Mouse (Mus musculus) forebrain, embryonic 11.5 days (tissue): Measurements from ENCODE around the gene 4930595D18Rik. TPM values are rescaled to one million over a fixed set of nuclear protein-coding genes. Genes with fewer than 3 reads are reported as not detected.

Experiments used
- ATAC-seq: fragments of 200-750 bp; cut with Nextera tagmentation; replicated peaks from 2 replicates; pipeline ENCODE4 v1.8.0; 2017; ENCODE audit warnings: moderate TSS enrichment; ENCODE audit not compliant: low FRiP score
- DNase-seq: peaks from one replicate; pipeline ENCODE4 v3.0.0-alpha.2; 2017; ENCODE audit warnings: low spot score
- H3K27ac ChIP-seq: fragments of 300-500 bp; sonication (generic); 2 replicates; pipeline ENCODE4 v1.5.1; 2014; ENCODE audit warnings: low read depth, low read length
- H3K27me3 ChIP-seq: fragments of 300-500 bp; sonication (generic); 2 replicates; pipeline ENCODE4 v1.6.1; 2014; ENCODE audit warnings: mild to moderate bottlenecking, low read length, mixed read lengths; ENCODE audit not compliant: control insufficient read depth, insufficient read depth
- H3K36me3 ChIP-seq: fragments of 300-500 bp; sonication (generic); 2 replicates; pipeline ENCODE4 v1.6.1; 2014; ENCODE audit warnings: mild to moderate bottlenecking, low read length, moderate library complexity, mixed read lengths; ENCODE audit not compliant: control insufficient read depth, insufficient read depth
- H3K4me1 ChIP-seq: fragments of 300-500 bp; sonication (generic); replicated peaks from 2 replicates; pipeline ENCODE4 v1.6.1; 2014; ENCODE audit warnings: low read length, mixed read lengths; ENCODE audit not compliant: control insufficient read depth, insufficient read depth
- H3K4me2 ChIP-seq: fragments of 300-500 bp; sonication (generic); 2 replicates; pipeline ENCODE4 v1.6.1; 2014; ENCODE audit warnings: low read depth, mild to moderate bottlenecking, low read length, moderate library complexity, mixed read lengths; ENCODE audit not compliant: severe bottlenecking
- H3K4me3 ChIP-seq: fragments of 300-500 bp; sonication (generic); 2 replicates; pipeline ENCODE4 v1.5.1; 2014; ENCODE audit warnings: low read depth, low read length
- H3K9ac ChIP-seq: fragments of 300-500 bp; sonication (generic); 2 replicates; pipeline ENCODE4 v1.6.1; 2014; ENCODE audit warnings: low read length
- H3K9me3 ChIP-seq: fragments of 300-500 bp; sonication (generic); 2 replicates; pipeline ENCODE4 v1.6.1; 2016; ENCODE audit warnings: low read length, mixed read lengths; ENCODE audit not compliant: control insufficient read depth
- WGBS: fragments of 180-500 bp; shearing (Covaris S2); extraction: QIAGEN DNeasy Blood & Tissue Kit; methylation state at CpG from one replicate; pipeline ENCODE4 v1.1.7; 2014; 5-methylcytosine and 5-hydroxymethylcytosine counted together
- polyA plus RNA-seq: library from polyadenylated mRNA; unstranded; fragments of >200 nt; fragmentation: Nextera tagmentation; extraction: Ambion mirVana; gene quantifications from 2 replicates; pipeline ENCODE4 v1.2.1, GENCODE M21; 2014

The 4930595D18Rik gene
- polyA plus RNA-seq, 1 experiment from 2014 or later: not detected

DNA sequence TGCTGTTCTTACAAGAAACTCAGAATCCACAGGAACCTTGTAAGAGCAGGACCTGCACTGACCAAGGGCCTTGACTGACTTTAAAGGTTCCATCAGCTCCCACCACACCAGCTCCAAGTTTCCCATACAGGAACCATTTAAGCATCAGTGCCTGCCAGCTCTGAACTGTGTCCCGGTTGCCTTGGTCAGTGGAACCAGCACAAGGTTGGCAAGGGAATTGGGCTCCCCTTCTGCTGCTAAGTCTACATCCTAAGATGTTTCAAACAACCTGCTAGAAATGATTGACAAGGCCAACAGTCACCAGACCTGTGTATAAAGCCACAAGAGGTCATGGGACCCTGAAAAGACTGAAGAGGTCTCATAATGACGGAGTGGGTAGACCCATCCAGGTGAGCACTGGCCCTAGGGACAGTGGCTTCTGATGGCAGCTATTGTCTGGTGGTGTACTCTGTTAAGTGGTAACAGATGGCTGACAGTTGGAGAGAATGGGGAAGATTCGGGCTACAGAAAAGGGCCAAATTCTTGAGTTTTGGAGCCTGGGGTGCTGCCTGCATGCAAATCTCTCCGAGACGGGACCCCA is 64.7 kb downstream of the 4930595D18Rik start:
- Histone ChIP-seq H3K4me1 (no peaks in the 10 kb centered on the region), H3K27me3 (no peaks in the 10 kb centered on the region), H3K27ac (no peak overlapping the region), H3K4me3 (no peak overlapping the region), H3K4me2 (no peak overlapping the region), H3K9ac (no peak overlapping the region), H3K36me3 (peaks cover 6% of the 10 kb centered on the region; the same call in 1 of the 2 replicates), H3K9me3 (no peaks in the 10 kb centered on the region; the same call in 1 of the 2 replicates)
- ATAC-seq (no peak), DNase-seq (no peak)
- WGBS: 91% methylated on average over 5 of the region's 5 CpGs

DNA sequence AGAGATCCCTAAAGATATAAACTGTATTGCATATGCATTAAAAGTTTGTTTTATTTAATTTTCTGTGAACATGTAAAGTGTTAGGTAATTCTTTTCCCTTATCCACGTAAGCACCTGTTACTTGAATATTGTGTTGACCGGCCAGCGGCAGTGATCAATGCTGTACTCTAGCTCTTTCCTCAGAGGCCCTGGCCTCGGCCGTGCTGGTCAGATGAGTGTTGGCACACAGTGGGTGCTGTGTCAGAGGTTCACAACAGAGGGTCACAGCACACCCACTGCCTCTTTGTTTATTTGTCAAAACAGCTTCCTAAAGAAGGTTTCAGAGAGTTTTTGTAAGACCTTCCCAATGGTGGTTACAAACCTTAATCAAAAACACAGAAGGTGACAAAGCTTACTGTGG is 69.7 kb downstream of the 4930595D18Rik start:
- 89% methylated on average over 5 of the region's 5 CpGs for WGBS
- no peak for ATAC-seq
- H3K4me2 ChIP-seq: no peak overlapping the region

GRCm38 (mm10) chr12:111111176-111111575 is 73.1 kb downstream of the 4930595D18Rik start:
- Histone ChIP-seq H3K9me3 (no peaks in the 10 kb centered on the region), H3K9ac (no peak overlapping the region), H3K36me3 (peaks cover 27% of the 10 kb centered on the region; the same call in 1 of the 2 replicates), H3K4me2 (no peak overlapping the region), H3K4me1 (no peaks in the 10 kb centered on the region), H3K27me3 (no peaks in the 10 kb centered on the region), H3K4me3 (no peak overlapping the region), H3K27ac (no peak overlapping the region)
- DNase-seq (no peak), ATAC-seq (no peak)
- 94% methylated on average over 8 of the region's 8 CpGs for WGBS

More for the DNA sequence above, 69.7 kb downstream of the 4930595D18Rik start:
- DNase-seq: no peak
- Histone ChIP-seq H3K27me3 (no peaks in the 10 kb centered on the region), H3K4me1 (no peaks in the 10 kb centered on the region), H3K9me3 (no peaks in the 10 kb centered on the region), H3K9ac (no peak overlapping the region), H3K4me3 (no peak overlapping the region), H3K36me3 (peaks cover 30% of the 10 kb centered on the region; the same call in 1 of the 2 replicates), H3K27ac (no peak overlapping the region)

Other genes with a start within 250 kb of the 4930595D18Rik start
- gene Ankrd9, start 205.5 kb downstream of the 4930595D18Rik start, polyA plus RNA-seq: 16.9 and 18.9 TPM in 2 replicates
- gene Rcor1, start 145.1 kb downstream of the 4930595D18Rik start, polyA plus RNA-seq: 14.2 and 16.0 TPM in 2 replicates
- 19.4 and 22.9 TPM in 2 replicates for gene Traf3, start 18.1 kb downstream of the 4930595D18Rik start, polyA plus RNA-seq
- 0.45 TPM in 1 of 2 replicates, not detected in the other for gene Amn, start 86.6 kb upstream of the 4930595D18Rik start, polyA plus RNA-seq
- gene Cdc42bpb, start 193.2 kb upstream of the 4930595D18Rik start, polyA plus RNA-seq: 42.7 and 44.0 TPM in 2 replicates
- gene Lbhd2, start 222.3 kb upstream of the 4930595D18Rik start, polyA plus RNA-seq: not detected in 2 replicates
- gene Exoc3l4, start 232.5 kb upstream of the 4930595D18Rik start, polyA plus RNA-seq: 3.0 and 3.3 TPM in 2 replicates